Mouse (Mus musculus): ENCODE data around the gene Dixdc1.

- no peak for TF ChIP-seq EP300 (IDR thresholded peaks at IDR 0.05; ENCODE audit: low read depth)
- no peak; the same call in 1 of the 2 replicates for TF ChIP-seq CTCF (IDR thresholded peaks at IDR 0.05; ENCODE audit: low read depth)
Observed at GRCm38 (mm10) chr9:50632016-50632688, 107.2 kb downstream of the Dixdc1 start.

Measured in liver, postnatal 0 days (tissue).